11 mouse cellular contexts compared by ENCODE assay signal in the genomic region with DNA sequence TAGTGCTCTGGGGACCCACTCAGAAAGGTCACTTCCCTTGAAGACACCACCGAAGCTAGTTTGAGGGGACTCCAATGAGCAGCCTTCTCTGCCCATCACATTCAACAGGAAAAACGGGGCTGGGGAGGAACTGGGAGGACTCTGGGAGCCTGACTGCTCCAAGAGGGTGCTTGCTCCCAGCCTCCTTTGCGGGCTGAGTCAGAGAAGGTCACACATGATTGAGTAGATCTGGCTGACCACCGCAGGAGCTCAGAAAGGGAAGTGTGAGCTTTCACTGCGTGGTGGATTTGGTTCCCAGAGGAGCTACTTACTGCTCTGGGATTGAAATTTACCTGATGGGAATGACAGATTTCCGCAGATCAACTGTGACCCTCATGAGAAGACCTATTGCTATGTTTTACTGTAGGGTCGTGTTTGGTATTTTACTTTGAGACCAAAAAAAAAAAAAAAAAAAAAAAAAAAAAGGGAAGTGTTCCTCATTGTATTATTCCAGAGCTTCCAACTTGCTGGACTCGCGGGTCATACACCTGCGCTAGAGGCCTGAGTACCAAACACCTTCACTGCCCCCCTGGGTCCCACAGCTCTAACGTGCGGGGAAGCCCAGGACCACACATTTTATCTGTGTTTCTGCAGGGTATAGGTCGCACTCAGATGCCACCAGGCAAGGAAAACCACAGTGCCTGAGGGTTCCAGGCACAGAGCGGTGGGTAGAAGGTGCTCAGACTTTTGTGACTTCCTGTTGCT. TPM values are rescaled to one million over a fixed set of nuclear protein-coding genes. Genes with fewer than 3 reads are reported as not detected.
A peak's percentile ranks its signal among the peaks of the same experiment; 100 is the strongest.
DNase-seq lines count a peak whose midpoint lies in the region; ATAC-seq lines count a peak whose summit lies in the region.
"Had no signal": no experiment of that assay in that cellular context is flagged by ENCODE, and none has a peak within 500 bp of the region (broad histone marks: within the 10 kb centered on the region; RNA-seq: fewer than 3 reads in every experiment).

No protein-coding gene starts in this region.

- H3K4me2 ChIP-seq in heart, embryonic 11.5 days: no peak overlapping the region
- no peak overlapping the region for H3K4me2 ChIP-seq in midbrain, embryonic 13.5 days (replicated peaks)
- H3K4me2 ChIP-seq: embryonic facial prominence, embryonic 15.5 days; stomach, embryonic 15.5 days had no signal

- H3K9me3 ChIP-seq in heart, embryonic 11.5 days (replicated peaks; ENCODE audit: control insufficient read depth, low read length): no peaks in the 10 kb centered on the region
- H3K9me3 ChIP-seq in limb, embryonic 10.5 days (replicated peaks): no peaks in the 10 kb centered on the region
- no peaks in the 10 kb centered on the region for H3K9me3 ChIP-seq in midbrain, embryonic 13.5 days
- H3K9me3 ChIP-seq: embryonic facial prominence, embryonic 15.5 days; stomach, embryonic 15.5 days had no signal

- WGBS in heart, embryonic 11.5 days (ENCODE audit: insufficient replicate concordance): 53% methylated on average over 14 of the region's 14 CpGs
- 67% methylated on average over 14 of the region's 14 CpGs for WGBS in limb, embryonic 10.5 days
- WGBS in midbrain, embryonic 13.5 days: 76% methylated on average over 14 of the region's 14 CpGs

- peaks cover 42% of the 10 kb centered on the region for H3K4me1 ChIP-seq in heart, embryonic 11.5 days (ENCODE audit: control insufficient read depth, insufficient read depth, low read length)
- peaks cover 55% of the 10 kb centered on the region for H3K4me1 ChIP-seq in limb, embryonic 10.5 days
- peaks cover 33% of the 10 kb centered on the region for H3K4me1 ChIP-seq in midbrain, embryonic 13.5 days (replicated peaks)

- no peaks in the 10 kb centered on the region for H3K27me3 ChIP-seq in heart, embryonic 11.5 days (ENCODE audit: control insufficient read depth, insufficient read depth, low read length)
- peaks cover 4% of the 10 kb centered on the region for H3K27me3 ChIP-seq in limb, embryonic 10.5 days (ENCODE audit: low read depth, poor library complexity, severe bottlenecking)
- H3K27me3 ChIP-seq in midbrain, embryonic 13.5 days: no peaks in the 10 kb centered on the region
- H3K27me3 ChIP-seq: embryonic facial prominence, embryonic 15.5 days; stomach, embryonic 15.5 days had no signal

- ATAC-seq in heart, embryonic 11.5 days (replicated peaks; ENCODE audit: insufficient number of reproducible peaks, low FRiP score, low TSS enrichment): no peak
- no peak for ATAC-seq in midbrain, embryonic 13.5 days

- no peaks in the 10 kb centered on the region for H3K36me3 ChIP-seq in heart, embryonic 11.5 days (ENCODE audit: control insufficient read depth, insufficient read depth, low read length)
- H3K36me3 ChIP-seq in limb, embryonic 10.5 days: no peaks in the 10 kb centered on the region
- no peaks in the 10 kb centered on the region for H3K36me3 ChIP-seq in midbrain, embryonic 13.5 days
- H3K36me3 ChIP-seq: embryonic facial prominence, embryonic 15.5 days; stomach, embryonic 15.5 days had no signal

- peak overlapping the region; percentile 41; the same call in 1 of the 2 replicates for H3K27ac ChIP-seq in heart, embryonic 11.5 days (ENCODE audit: low read depth, low read length)
- peak overlapping the region; percentile 25; the same call in 1 of the 2 replicates for H3K27ac ChIP-seq in limb, embryonic 10.5 days
- H3K27ac ChIP-seq in midbrain, embryonic 13.5 days: no peak overlapping the region
- H3K27ac ChIP-seq: embryonic facial prominence, embryonic 15.5 days; stomach, embryonic 15.5 days had no signal

- DNase-seq in spleen, postnatal 36 days (ENCODE audit: low spot score in 2 of 2): peak; percentile 23 to 38
- no peak for DNase-seq in spleen, postnatal 10 days (ENCODE audit: low spot score in 2 of 2)
- DNase-seq in limb, embryonic 10.5 days (ENCODE audit: low spot score): no peak
- no peak for DNase-seq in right cerebral cortex, adult 2 months (ENCODE audit: low spot score in 2 of 2)
- DNase-seq in urinary bladder, postnatal 25 days (ENCODE audit: low spot score): no peak
- DNase-seq in layer of hippocampus, postnatal 36 days: no peak
- DNase-seq: midbrain, embryonic 14.5 days had no signal

- no peak overlapping the region for H3K4me3 ChIP-seq in heart, embryonic 11.5 days (ENCODE audit: low read depth, low read length)
- H3K4me3 ChIP-seq in limb, embryonic 10.5 days: no peak overlapping the region
- no peak overlapping the region for H3K4me3 ChIP-seq in midbrain, embryonic 13.5 days (replicated peaks)
- H3K4me3 ChIP-seq: embryonic facial prominence, embryonic 15.5 days; stomach, embryonic 15.5 days had no signal

- no peak overlapping the region for H3K9ac ChIP-seq in heart, embryonic 11.5 days (ENCODE audit: low read depth, low read length)
- no peak overlapping the region for H3K9ac ChIP-seq in midbrain, embryonic 13.5 days (replicated peaks)
- H3K9ac ChIP-seq: embryonic facial prominence, embryonic 15.5 days; stomach, embryonic 15.5 days had no signal

RNA-seq across cellular contexts. Expression of a gene that starts 48.7 kb away (rescaled TPM):
- polyA plus RNA-seq in heart, embryonic 11.5 days (2014; fragmentation: Nextera tagmentation; extraction: Ambion mirVana): 0.11 and 0.25 TPM in 2 replicates
- polyA plus RNA-seq in limb, embryonic 10.5 days (2016; fragmentation: Nextera tagmentation; extraction: Ambion mirVana): 0.31 and 1.0 TPM in 2 replicates
- 0.35 TPM in 2 replicates for polyA plus RNA-seq in midbrain, embryonic 13.5 days (2015; fragmentation: Nextera tagmentation; extraction: Ambion mirVana)
- under 1 TPM in 1 of 2 experiments, not detected in 1; 0.13 TPM for total RNA-seq in layer of hippocampus, postnatal 36 days (2021)
- polyA plus RNA-seq: midbrain, embryonic 14.5 days had no signal

Comparison
In these comparisons a context has a peak if more than half of its experiments do, and no peak if none do; other contexts are left out.
1. DNase-seq: peak in spleen, postnatal 36 days (2 of 2); none in spleen, postnatal 10 days (0 of 2), limb, embryonic 10.5 days (single experiment), right cerebral cortex, adult 2 months (0 of 2), urinary bladder, postnatal 25 days (single experiment) and layer of hippocampus, postnatal 36 days (0 of 2).